Mouse (Mus musculus) cerebellum, adult 8-10 months (tissue): ENCODE data around the gene Ctps2.

Experiments used
- DNase-seq: peaks from one replicate; pipeline ENCODE4 v3.0.0; 2022

Ctps2 gene

GRCm38 (mm10) chrX:162900938-162901337, at the start of gene Ctps2:
Gene Ctps2 (plus strand): TSS chrX:162901238.
- no peak for DNase-seq

- no peak for DNase-seq
These were observed 32.6 kb upstream of the Ctps2 start for GRCm38 (mm10) chrX:162868294-162868965.

- DNase-seq: peak; percentile 16
These were observed 29.1 kb upstream of the Ctps2 start for GRCm38 (mm10) chrX:162871734-162872517.

DNA sequence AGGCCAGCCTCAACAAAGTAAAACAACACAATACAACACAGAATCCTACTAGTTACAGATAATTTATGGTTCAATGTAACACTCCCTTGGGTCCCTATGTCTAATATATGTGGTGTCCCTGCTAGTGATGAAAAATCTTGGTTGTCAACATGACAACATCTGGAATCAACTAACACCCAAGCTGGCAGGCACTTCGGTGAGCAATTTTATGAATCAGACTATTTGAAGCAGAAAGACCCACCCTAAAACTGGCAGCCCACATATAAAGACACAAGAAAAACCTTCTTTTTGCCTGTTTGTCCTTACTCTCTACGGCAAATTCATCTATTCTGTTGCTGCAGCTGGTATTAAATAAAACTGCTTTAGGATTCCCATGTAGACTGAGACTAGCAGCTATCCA, 27.3 kb upstream of the Ctps2 start:
- no peak for DNase-seq

DNA sequence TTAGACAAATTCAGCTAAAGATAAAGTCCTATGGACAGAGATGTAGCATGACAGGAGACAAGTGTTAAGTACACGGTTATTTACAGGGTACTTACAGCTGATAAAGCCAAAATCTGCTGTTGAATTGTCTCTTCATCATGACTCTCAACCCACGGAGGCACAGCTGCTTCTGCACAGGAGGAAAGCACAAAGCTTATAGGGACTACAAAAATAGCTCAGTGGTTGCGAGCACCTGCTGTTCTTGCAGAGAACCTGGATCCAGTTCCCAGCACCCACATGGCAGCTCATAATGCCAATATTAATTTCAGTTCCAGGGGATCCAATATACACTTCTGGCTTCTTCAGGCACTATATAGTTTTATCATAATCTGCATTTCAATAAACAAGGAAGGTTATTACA, 22.8 kb upstream of the Ctps2 start:
- no peak for DNase-seq

DNA sequence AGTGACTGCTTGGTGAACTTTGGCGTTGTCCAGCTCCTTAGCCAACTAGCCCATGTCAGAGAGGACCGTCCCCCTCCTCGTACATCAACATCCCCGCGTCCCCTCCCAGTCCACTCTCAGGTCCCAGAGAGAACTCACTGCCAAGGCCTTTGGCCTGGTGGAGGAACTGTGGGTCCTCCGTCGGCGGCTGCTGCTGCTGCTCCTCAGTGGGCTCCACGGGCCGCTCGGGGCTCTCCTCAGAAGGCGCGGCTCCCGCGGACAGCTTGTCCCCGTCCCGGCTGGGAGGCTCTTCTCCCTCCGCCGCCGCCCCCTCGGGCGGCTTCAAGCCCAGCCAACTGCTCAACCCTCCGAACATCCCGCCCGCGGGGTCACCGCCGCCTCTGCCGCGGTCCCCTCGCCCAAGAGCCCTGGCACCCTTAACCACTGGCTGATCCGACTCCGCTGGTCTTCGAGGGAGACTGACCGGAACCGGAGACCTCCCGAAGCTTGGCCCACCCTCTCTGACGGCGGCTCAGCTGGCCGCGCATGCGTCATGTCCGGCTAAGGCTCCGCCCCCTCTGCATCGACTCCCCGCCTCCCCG, 13.0 kb upstream of the Ctps2 start, which contains the start of gene Syap1:
Gene Syap1, minus strand, starts transcription at position 517 of the 581 bp plus-strand sequence.
- peak; percentile 73 for DNase-seq

GRCm38 (mm10) chrX:162888575-162889223, 12.3 kb upstream of the Ctps2 start:
- peak; percentile 5 for DNase-seq

- peak; percentile 41 for DNase-seq
These were observed 467 bp downstream of the Ctps2 start for GRCm38 (mm10) chrX:162901371-162902039.

DNA sequence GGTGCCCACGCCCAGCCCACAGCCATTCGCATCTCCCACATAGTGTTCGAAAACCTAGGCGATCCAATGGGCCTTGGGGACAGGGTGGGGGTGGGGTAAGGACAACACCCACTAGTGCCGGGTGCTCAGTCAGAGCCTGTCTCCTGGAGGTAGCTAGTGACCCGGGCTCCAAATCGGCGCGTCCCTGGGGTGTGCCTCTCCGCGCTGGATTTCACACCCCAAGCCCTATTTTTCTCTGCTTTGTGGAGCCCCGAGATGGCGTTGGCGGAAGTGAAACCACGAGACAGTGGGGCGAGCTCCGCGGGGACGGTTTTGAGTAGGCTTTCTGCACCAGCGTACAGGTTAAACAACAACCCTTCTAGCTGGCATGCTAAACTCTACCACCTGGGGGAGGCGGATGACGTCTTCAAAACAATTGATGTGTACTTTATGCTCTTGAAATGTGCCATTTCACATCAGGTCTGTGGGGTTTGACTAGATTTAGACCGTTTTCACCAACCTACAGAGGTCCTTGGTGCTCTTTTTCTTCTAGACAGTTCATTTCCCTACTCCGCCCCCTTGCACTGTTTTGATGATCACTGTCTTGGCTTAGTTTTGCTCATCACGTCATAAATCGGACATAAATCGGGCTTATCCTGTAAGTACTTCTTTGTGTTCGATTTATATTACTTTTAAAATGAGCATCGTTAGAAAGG, 1.1 kb downstream of the Ctps2 start:
- peak; percentile 30 for DNase-seq

GRCm38 (mm10) chrX:162907554-162907953, 6.5 kb downstream of the Ctps2 start:
- no peak for DNase-seq

DNA sequence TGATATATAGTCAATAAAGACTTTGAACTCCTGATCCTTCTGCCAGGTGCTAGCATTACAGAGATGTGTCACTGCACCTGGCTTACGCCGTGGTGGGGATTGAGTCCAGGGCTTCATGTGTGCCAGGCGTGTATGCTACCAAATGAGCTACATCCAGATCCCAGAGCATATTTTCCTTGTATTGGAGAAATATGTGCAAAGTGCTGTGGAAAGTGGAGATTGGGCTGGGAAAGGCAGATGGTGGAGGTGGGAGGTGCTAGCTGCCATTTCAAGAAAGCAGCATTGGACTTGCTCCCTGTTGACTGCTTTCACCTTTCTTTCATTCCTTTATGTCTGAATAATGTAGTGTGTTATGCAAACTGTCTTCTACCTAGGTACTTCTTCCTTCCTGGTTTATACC, 12.6 kb downstream of the Ctps2 start:
- DNase-seq: no peak

DNA sequence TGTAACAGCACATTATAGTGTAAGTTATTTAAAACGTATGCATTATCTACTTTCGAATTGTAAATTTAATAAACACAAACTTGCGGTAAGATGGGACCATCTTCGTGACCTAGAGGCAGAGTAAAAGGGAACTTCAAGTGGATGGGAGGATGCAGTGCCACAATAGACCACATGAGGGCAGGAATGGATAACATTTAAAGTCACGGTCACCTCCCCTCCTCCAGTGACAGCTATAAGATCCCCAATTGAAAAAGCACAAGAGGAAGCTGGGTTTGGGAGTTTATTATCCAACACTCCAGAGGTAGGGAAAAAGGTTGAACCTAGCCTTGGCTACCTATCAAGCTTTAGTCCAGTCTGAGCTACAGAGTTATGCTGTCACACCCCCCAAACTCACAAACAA, 14.7 kb downstream of the Ctps2 start:
- DNase-seq: peak; percentile 36

DNA sequence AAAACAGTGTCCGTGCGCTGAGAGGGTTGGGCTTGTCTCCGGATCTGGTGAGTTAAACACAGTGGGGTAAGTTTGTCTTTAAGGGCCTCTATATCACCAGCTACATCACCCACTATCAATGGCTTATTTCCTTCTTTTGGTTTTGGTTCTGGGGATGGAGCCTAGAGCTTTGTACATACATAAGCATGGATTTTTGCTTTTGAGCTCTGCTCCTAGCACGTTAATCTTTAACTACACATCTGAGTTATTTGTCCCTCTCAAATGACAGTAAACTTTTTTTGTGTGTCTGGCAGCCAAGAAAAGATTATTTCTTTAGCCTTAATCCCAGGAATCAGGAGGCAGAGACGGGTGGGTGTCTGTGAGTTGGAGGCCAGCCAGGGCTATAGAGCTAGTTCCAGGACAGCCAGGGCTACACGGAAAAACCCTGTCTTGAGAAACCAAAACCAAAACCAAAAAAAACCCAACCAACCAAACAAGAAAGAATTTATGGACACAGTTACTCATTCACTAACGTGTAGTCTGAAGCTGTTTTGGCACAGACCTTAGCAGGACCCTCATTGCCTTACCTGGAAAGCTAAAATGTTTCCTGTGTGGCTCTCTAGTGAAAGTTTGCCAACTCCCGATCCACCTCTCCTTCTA, 20.6 kb downstream of the Ctps2 start:
- DNase-seq: no peak

DNA sequence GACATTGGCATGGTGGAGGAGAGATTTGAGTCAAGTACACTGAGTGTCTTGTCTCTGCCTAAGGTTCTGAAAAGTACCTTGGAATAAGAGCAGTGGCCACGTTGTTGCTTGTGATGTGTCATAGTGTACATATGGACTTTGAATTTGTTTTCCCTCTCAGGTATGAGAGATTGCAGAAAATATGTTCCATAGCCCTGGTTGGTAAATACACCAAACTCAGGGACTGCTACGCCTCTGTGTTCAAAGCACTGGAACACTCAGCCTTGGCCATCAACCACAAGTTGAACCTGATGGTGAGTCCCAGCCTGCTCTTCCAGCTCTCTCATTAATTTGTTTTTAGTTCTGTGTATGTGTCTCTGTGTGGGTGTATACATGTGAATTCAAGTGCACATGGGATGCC, 30.4 kb downstream of the Ctps2 start:
- no peak for DNase-seq

GRCm38 (mm10) chrX:162942027-162942426, 41.0 kb downstream of the Ctps2 start:
- no peak for DNase-seq

- DNase-seq: peak; percentile 30
These were observed 48.9 kb downstream of the Ctps2 start for GRCm38 (mm10) chrX:162949811-162950439.

- DNase-seq: no peak
These were observed 56.9 kb downstream of the Ctps2 start for GRCm38 (mm10) chrX:162957921-162958320.

- no peak for DNase-seq
These were observed 62.8 kb downstream of the Ctps2 start for GRCm38 (mm10) chrX:162963840-162964239.

- DNase-seq: no peak
These were observed 63.3 kb downstream of the Ctps2 start, which contains the start of gene S100g for GRCm38 (mm10) chrX:162964383-162964782. Gene S100g (minus strand): TSS chrX:162964599.

DNA sequence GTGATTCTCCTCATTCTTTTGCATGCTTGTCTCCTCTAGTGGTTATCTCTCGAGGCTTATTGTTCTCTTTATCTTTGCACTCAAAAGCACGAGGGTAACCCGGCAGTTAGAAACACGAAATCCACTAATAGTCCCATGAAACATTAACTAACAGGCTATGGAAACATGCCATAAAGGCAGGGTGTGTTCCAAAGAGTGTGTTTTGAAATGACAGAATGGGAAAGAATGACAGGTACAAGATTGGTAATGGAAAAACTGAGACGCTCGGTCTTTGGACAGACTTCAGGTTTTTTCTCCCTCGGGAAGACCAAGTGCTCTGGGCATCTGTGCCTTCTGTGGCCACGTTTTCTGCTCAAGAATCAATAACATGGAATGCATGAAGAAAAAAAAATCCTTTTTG, 66.4 kb downstream of the Ctps2 start:
- DNase-seq: no peak

GRCm38 (mm10) chrX:162976194-162976593, 75.2 kb downstream of the Ctps2 start:
- no peak for DNase-seq
